Mouse (Mus musculus) erythroblast, embryonic 14.5 days (primary cell): ENCODE measurements around the gene Cd81.

Experiments
- GATA1 ChIP-seq: IDR thresholded peaks from 2 replicates; pipeline ENCODE4 v1.6.1; 2012; ENCODE audit warnings: low read length, inconsistent platforms, mixed read lengths
- TAL1 ChIP-seq: IDR thresholded peaks from 3 replicates; pipeline ENCODE4 v1.6.1; 2012; ENCODE audit warnings: low read length, inconsistent platforms, mixed read lengths

DNA sequence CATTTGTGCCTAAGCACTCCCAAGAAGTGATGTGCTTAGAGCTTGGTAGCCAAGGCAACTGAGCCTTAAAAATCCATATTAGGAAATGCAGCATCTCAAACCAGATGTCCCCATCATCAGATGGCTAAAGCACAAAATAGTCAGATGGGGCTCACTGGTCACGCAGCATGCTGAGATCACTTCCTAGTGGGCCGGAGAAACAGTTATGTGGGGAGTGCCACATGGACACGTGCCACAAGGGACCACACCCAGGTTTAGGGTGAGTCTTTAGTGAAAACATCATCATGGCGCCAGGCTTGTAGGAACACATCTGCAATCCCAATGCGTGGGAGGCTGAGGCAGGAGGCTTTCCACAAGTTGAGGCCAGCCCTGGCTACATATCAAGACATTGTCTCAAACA lies 64.0 kb downstream of the Cd81 start:
- TF ChIP-seq GATA1 (no peak), TAL1 (no peak)
